Mouse (Mus musculus): ENCODE data around the gene Rcor1. TPM values are rescaled to one million over a fixed set of nuclear protein-coding genes. Genes with fewer than 3 reads are reported as not detected.

Gene Rcor1
- polyA plus RNA-seq, 1 experiment from 2014 or later: 7.0 TPM

GRCm38 (mm10) chr12:111039771-111040530 is 800 bp downstream of the Rcor1 start:
- peak overlapping the region; percentile 100 for H3K4me2 ChIP-seq (replicated peaks; ENCODE audit: low read depth)
- no peaks in the 10 kb centered on the region for H3K9me3 ChIP-seq (ENCODE audit: control insufficient read depth)
- peaks cover 9% of the 10 kb centered on the region; the same call in 1 of the 2 replicates for H3K36me3 ChIP-seq (ENCODE audit: control insufficient read depth, insufficient read depth)
- H3K9ac ChIP-seq (ENCODE audit: low read depth, low read length): peak overlapping the region; percentile 98
- ATAC-seq: no peak
- no peak for TF ChIP-seq CTCF (IDR thresholded peaks at IDR 0.05; ENCODE audit: low read depth)
- H3K27me3 ChIP-seq (replicated peaks; ENCODE audit: control insufficient read depth, insufficient read depth, low read length): no peaks in the 10 kb centered on the region
- H3K4me1 ChIP-seq (replicated peaks; ENCODE audit: control insufficient read depth, insufficient read depth, low read length): peaks cover 5% of the 10 kb centered on the region; the same call in 1 of the 2 replicates
- H3K4me3 ChIP-seq (ENCODE audit: low read depth, low read length): peak overlapping the region; percentile 90
- H3K27ac ChIP-seq (ENCODE audit: low read depth, low read length): peak overlapping the region; percentile 92
- WGBS: under 1% methylated on average over 57 of the region's 65 CpGs

- peaks cover 9% of the 10 kb centered on the region; the same call in 1 of the 2 replicates for H3K36me3 ChIP-seq (ENCODE audit: control insufficient read depth, insufficient read depth)
- no peaks in the 10 kb centered on the region for H3K9me3 ChIP-seq (ENCODE audit: control insufficient read depth)
- no peaks in the 10 kb centered on the region for H3K27me3 ChIP-seq (replicated peaks; ENCODE audit: control insufficient read depth, insufficient read depth, low read length)
- peak overlapping the region; percentile 90 for H3K4me3 ChIP-seq (ENCODE audit: low read depth, low read length)
- H3K4me2 ChIP-seq (replicated peaks; ENCODE audit: low read depth): peak overlapping the region; percentile 100
- H3K9ac ChIP-seq (ENCODE audit: low read depth, low read length): peak overlapping the region; percentile 98
- no peak overlapping the region for H3K27ac ChIP-seq (ENCODE audit: low read depth, low read length)
- 3% methylated on average over 3 of the region's 3 CpGs for WGBS
- ATAC-seq: no peak
- H3K4me1 ChIP-seq (replicated peaks; ENCODE audit: control insufficient read depth, insufficient read depth, low read length): peaks cover 5% of the 10 kb centered on the region; the same call in 1 of the 2 replicates
- no peak for TF ChIP-seq CTCF (IDR thresholded peaks at IDR 0.05; ENCODE audit: low read depth)
Observed at GRCm38 (mm10) chr12:111040531-111040860, 1.3 kb downstream of the Rcor1 start.

DNA sequence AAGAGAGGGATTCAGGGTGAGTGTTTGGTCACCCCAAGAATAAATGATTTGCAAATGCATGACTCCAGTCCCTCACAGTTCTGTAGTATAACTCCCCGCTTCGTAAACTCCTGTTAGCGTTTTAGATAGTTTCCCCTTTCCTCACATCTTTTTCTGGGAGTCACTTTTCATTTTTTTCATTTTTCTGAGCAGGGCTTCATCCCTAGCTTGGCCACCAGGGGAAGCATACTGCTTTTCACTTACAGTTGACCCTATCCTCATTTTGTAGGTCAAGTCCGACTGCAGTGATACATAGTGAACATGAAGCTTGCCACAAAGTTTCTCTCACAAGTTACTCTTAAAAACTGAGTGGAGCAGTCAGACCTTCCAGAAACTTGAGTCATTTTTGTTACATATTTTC is 2.0 kb downstream of the Rcor1 start:
- TF ChIP-seq CTCF (IDR thresholded peaks at IDR 0.05; ENCODE audit: low read depth): peak; percentile 78
- Histone ChIP-seq H3K9ac (ENCODE audit: low read depth, low read length) (no peak overlapping the region), H3K36me3 (ENCODE audit: control insufficient read depth, insufficient read depth) (peaks cover 13% of the 10 kb centered on the region), H3K27me3 (replicated peaks; ENCODE audit: control insufficient read depth, insufficient read depth, low read length) (no peaks in the 10 kb centered on the region), H3K4me3 (ENCODE audit: low read depth, low read length) (peak overlapping the region; percentile 90), H3K4me2 (replicated peaks; ENCODE audit: low read depth) (peak overlapping the region; percentile 100), H3K4me1 (replicated peaks; ENCODE audit: control insufficient read depth, insufficient read depth, low read length) (peaks cover 5% of the 10 kb centered on the region; the same call in 1 of the 2 replicates), H3K9me3 (ENCODE audit: control insufficient read depth) (no peaks in the 10 kb centered on the region), H3K27ac (ENCODE audit: low read depth, low read length) (no peak overlapping the region)
- WGBS: 23% methylated on average over 4 of the region's 4 CpGs
- ATAC-seq: no peak

GRCm38 (mm10) chr12:111042365-111042764 is 3.2 kb downstream of the Rcor1 start:
- no peak for TF ChIP-seq CTCF (IDR thresholded peaks at IDR 0.05; ENCODE audit: low read depth)
- H3K4me1 ChIP-seq (replicated peaks; ENCODE audit: control insufficient read depth, insufficient read depth, low read length): peaks cover 5% of the 10 kb centered on the region; the same call in 1 of the 2 replicates
- no peak overlapping the region for H3K4me3 ChIP-seq (ENCODE audit: low read depth, low read length)
- H3K9ac ChIP-seq (ENCODE audit: low read depth, low read length): no peak overlapping the region
- H3K4me2 ChIP-seq (replicated peaks; ENCODE audit: low read depth): no peak overlapping the region
- WGBS: 84% methylated on average over 1 of the region's 1 CpGs
- H3K27ac ChIP-seq (ENCODE audit: low read depth, low read length): no peak overlapping the region
- no peak for ATAC-seq
- H3K27me3 ChIP-seq (replicated peaks; ENCODE audit: control insufficient read depth, insufficient read depth, low read length): no peaks in the 10 kb centered on the region
- H3K36me3 ChIP-seq (ENCODE audit: control insufficient read depth, insufficient read depth): peaks cover 13% of the 10 kb centered on the region
- H3K9me3 ChIP-seq (ENCODE audit: control insufficient read depth): no peaks in the 10 kb centered on the region

- no peak for ATAC-seq
- TF ChIP-seq CTCF (IDR thresholded peaks at IDR 0.05; ENCODE audit: low read depth): peak; percentile 42
- Histone ChIP-seq H3K4me3 (ENCODE audit: low read depth, low read length) (no peak overlapping the region), H3K4me2 (replicated peaks; ENCODE audit: low read depth) (no peak overlapping the region), H3K4me1 (replicated peaks; ENCODE audit: control insufficient read depth, insufficient read depth, low read length) (no peaks in the 10 kb centered on the region), H3K36me3 (ENCODE audit: control insufficient read depth, insufficient read depth) (peaks cover 13% of the 10 kb centered on the region), H3K9ac (ENCODE audit: low read depth, low read length) (no peak overlapping the region), H3K27ac (ENCODE audit: low read depth, low read length) (no peak overlapping the region), H3K9me3 (ENCODE audit: control insufficient read depth) (no peaks in the 10 kb centered on the region), H3K27me3 (replicated peaks; ENCODE audit: control insufficient read depth, insufficient read depth, low read length) (no peaks in the 10 kb centered on the region)
- WGBS: 85% methylated on average over 2 of the region's 2 CpGs
Observed at GRCm38 (mm10) chr12:111044880-111045279, 5.7 kb downstream of the Rcor1 start.

GRCm38 (mm10) chr12:111046866-111047265 is 7.7 kb downstream of the Rcor1 start:
- no peak for TF ChIP-seq CTCF (IDR thresholded peaks at IDR 0.05; ENCODE audit: low read depth)
- no peak overlapping the region for H3K4me2 ChIP-seq (replicated peaks; ENCODE audit: low read depth)
- no peak for ATAC-seq
- H3K36me3 ChIP-seq (ENCODE audit: control insufficient read depth, insufficient read depth): peaks cover 23% of the 10 kb centered on the region
- WGBS: 90% methylated on average over 1 of the region's 1 CpGs
- no peak overlapping the region for H3K4me3 ChIP-seq (ENCODE audit: low read depth, low read length)
- no peaks in the 10 kb centered on the region for H3K9me3 ChIP-seq (ENCODE audit: control insufficient read depth)
- H3K27ac ChIP-seq (ENCODE audit: low read depth, low read length): no peak overlapping the region
- no peaks in the 10 kb centered on the region for H3K4me1 ChIP-seq (replicated peaks; ENCODE audit: control insufficient read depth, insufficient read depth, low read length)
- H3K27me3 ChIP-seq (replicated peaks; ENCODE audit: control insufficient read depth, insufficient read depth, low read length): no peaks in the 10 kb centered on the region
- no peak overlapping the region for H3K9ac ChIP-seq (ENCODE audit: low read depth, low read length)
